ENCODE assay signal across 8 mouse cellular contexts in genomic region chr2:35508597-35509342, GRCm38 (mm10). TPM values are rescaled to one million over a fixed set of nuclear protein-coding genes. Genes with fewer than 3 reads are reported as not detected.
DNase-seq lines count a peak whose midpoint lies in the region; ATAC-seq lines count a peak whose summit lies in the region.

No protein-coding gene starts in this region.

- no peaks in the 10 kb centered on the region for H3K9me3 ChIP-seq in intestine, embryonic 15.5 days

- ATAC-seq in intestine, embryonic 15.5 days = peak; percentile 21; the same call in 1 of the 2 replicates
- ATAC-seq in megakaryocyte progenitor cell, adult 5-6 weeks (replicated peaks; ENCODE audit: poor library complexity) = no peak

- H3K27ac ChIP-seq in intestine, embryonic 15.5 days = peak overlapping the region; percentile 54

- no peaks in the 10 kb centered on the region for H3K27me3 ChIP-seq in intestine, embryonic 15.5 days (replicated peaks)

- DNase-seq in 3134 (ENCODE audit: extremely low read depth, insufficient read length, low spot score) = peak; percentile 73
- DNase-seq in Muller cell, postnatal 12 days (ENCODE audit: inconsistent ontology term) = peak; percentile 67
- DNase-seq in gastrocnemius, adult 8-10 months (ENCODE audit: low spot score in 2 of 2) = peak; percentile 44 to 68
- DNase-seq in left cerebral cortex, postnatal 25 days (ENCODE audit: low spot score in 2 of 2) = peak; percentile 73 to 92
- peak; percentile 25 for DNase-seq in right cerebral cortex, postnatal 14 days
- DNase-seq in c-Kit-positive CD71-positive TER-119-positive erythroid progenitor cells, embryonic 14.5 days (ENCODE audit: low spot score) = no peak

- no peak overlapping the region for H3K4me3 ChIP-seq in intestine, embryonic 15.5 days (replicated peaks)

- no peaks in the 10 kb centered on the region for H3K36me3 ChIP-seq in intestine, embryonic 15.5 days

- H3K9ac ChIP-seq in intestine, embryonic 15.5 days = no peak overlapping the region

- WGBS in intestine, embryonic 15.5 days = 28% methylated on average over 10 of the region's 10 CpGs

- no peak overlapping the region for H3K4me2 ChIP-seq in intestine, embryonic 15.5 days (replicated peaks)

- H3K4me1 ChIP-seq in intestine, embryonic 15.5 days (replicated peaks) = peaks cover 49% of the 10 kb centered on the region

- intact Hi-C loops in left cerebral cortex, postnatal 25 days (cut with DNase I) = loop anchor here (5.0 to 10.0 kb wide), 4 partner anchors 111 to 304 kb away; partner anchors contain the start of genes 4930402F06Rik and Rab14

RNA-seq across cellular contexts. Expression of gene Ggta1, which starts 45.7 kb away (rescaled TPM):
- total RNA-seq in gastrocnemius, adult 8-10 months (2022) = 1 to 10 TPM; 3.3 to 5.5 (median 4.0) TPM
- 18.0 and 18.5 TPM in 2 replicates for polyA plus RNA-seq in intestine, embryonic 15.5 days (2015; fragmentation: Nextera tagmentation; extraction: Ambion mirVana)
- total RNA-seq in left cerebral cortex, postnatal 25 days (2021) = 1 to 10 TPM; 2.8 to 3.4 TPM
- 50.8 and 54.4 TPM in 2 replicates for total RNA-seq in megakaryocyte progenitor cell, adult 5-6 weeks (2015)
- 72.0 and 77.3 TPM in 2 replicates for total RNA-seq in megakaryocyte progenitor cell, adult 5-6 weeks (2017)

RNA-seq across cellular contexts. Expression of gene Dab2ip, which starts 49.3 kb away (rescaled TPM):
- total RNA-seq in gastrocnemius, adult 8-10 months (2022) = 10 to 100 TPM; 38.2 to 71.8 (median 40.3) TPM
- 52.7 and 54.9 TPM in 2 replicates for polyA plus RNA-seq in intestine, embryonic 15.5 days (2015; fragmentation: Nextera tagmentation; extraction: Ambion mirVana)
- 100 to 1,000 TPM; 143 to 154 TPM for total RNA-seq in left cerebral cortex, postnatal 25 days (2021)
- total RNA-seq in megakaryocyte progenitor cell, adult 5-6 weeks (2015) = 3.9 and 4.0 TPM in 2 replicates
- 3.0 and 4.1 TPM in 2 replicates for total RNA-seq in megakaryocyte progenitor cell, adult 5-6 weeks (2017)

Comparison
In these comparisons a context has a peak if more than half of its experiments do, and no peak if none do; other contexts are left out.
1. RNA of gene Ggta1, which starts 45.7 kb away (total RNA-seq): 50.8 to 77.3 TPM in megakaryocyte progenitor cell, adult 5-6 weeks; 3.3 to 5.5 TPM in gastrocnemius, adult 8-10 months and 2.8 to 3.4 TPM in left cerebral cortex, postnatal 25 days; every median in the first group is over 4 times any median in the second.
2. RNA of gene Dab2ip, which starts 49.3 kb away (total RNA-seq): 143 to 154 TPM in left cerebral cortex, postnatal 25 days and 38.2 to 71.8 TPM in gastrocnemius, adult 8-10 months; 3.0 to 4.1 TPM in megakaryocyte progenitor cell, adult 5-6 weeks; every median in the first group is over 4 times any median in the second.